Mouse (Mus musculus) adrenal gland, adult 18-20 months (tissue): Measurements from ENCODE around the gene Gm11027. TPM values are rescaled to one million over a fixed set of nuclear protein-coding genes. Genes with fewer than 3 reads are reported as not detected.
"Not testable (repeated sequence)": the region's sequence is repeated elsewhere in the genome, so short reads cannot be mapped to it uniquely, and the experiment has no call there.

Source experiments
- DNase-seq, 2 experiments: peaks; one replicate each; pipeline ENCODE4 v3.0.0; 2021 to 2022; ENCODE audit warnings: low spot score in 2 of 2
- long read RNA-seq, 2 experiments: library from polyadenylated mRNA; stranded (forward); transcript quantifications; one replicate each; pipeline ENCODE4 v2.0.0; 2021
- total RNA-seq, 2 experiments: library from RNA; stranded (reverse); gene quantifications; 1 replicate in 1 of 2; 2 replicates in 1 of 2; pipeline ENCODE4 v1.2.3; 2021

The Gm11027 gene
- total RNA-seq = not detected
- long read RNA-seq, experiment 1 = 0 reads
- long read RNA-seq, experiment 2 = 0 reads

- DNase-seq = not testable (repeated sequence)
Observed at GRCm38 (mm10) chr12:116275086-116275485, at the start of gene Gm11027. Gene Gm11027 (plus strand): TSS chr12:116275386.

- DNase-seq = no peak
Observed at GRCm38 (mm10) chr12:116226289-116227057, 48.7 kb upstream of the Gm11027 start.

DNA sequence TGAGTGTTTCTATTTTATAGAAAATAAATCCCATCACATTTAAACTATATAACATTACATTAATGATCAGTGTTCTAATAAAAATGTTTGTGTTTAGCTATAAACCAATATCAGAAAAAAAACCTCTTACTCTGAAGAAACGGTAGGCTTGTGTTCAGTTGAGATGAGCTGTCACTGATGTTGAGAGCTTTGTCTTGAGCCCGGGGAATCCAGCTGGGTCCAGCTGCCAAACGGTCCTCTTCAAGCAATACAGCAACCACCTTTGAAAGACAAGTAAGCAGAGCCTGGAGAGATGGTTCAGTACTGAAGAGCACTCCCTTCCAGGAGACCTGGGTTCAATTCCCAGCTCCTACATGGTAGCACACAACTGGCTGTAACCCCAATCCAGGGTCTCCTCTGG is 45.7 kb upstream of the Gm11027 start:
- no peak for DNase-seq

- DNase-seq = peak; percentile 86 to 88
Observed at GRCm38 (mm10) chr12:116231612-116232011, 43.6 kb upstream of the Gm11027 start.

DNA sequence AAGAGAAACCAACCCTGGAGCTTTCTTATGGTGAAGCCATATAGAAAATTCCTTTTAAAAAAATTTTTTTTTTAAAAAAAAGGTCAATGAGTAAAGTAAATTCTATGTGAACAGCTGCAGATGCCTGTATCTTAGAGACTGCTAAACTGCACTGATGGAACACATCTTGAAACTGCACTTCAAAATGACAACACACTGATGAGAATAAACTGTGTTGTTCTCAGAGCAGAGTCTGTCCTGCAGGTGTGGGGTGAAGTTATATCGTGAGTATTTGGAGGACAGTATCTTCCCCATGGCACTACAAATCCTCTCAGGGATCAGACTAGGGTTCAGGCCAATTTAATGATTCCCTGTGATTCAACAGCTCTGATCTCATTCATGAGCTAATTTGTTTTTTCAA is 43.1 kb upstream of the Gm11027 start:
- DNase-seq = no peak

GRCm38 (mm10) chr12:116235356-116235755 is 39.8 kb upstream of the Gm11027 start:
- no peak for DNase-seq

- no peak for DNase-seq
Observed at GRCm38 (mm10) chr12:116236658-116237057, 38.5 kb upstream of the Gm11027 start.

DNA sequence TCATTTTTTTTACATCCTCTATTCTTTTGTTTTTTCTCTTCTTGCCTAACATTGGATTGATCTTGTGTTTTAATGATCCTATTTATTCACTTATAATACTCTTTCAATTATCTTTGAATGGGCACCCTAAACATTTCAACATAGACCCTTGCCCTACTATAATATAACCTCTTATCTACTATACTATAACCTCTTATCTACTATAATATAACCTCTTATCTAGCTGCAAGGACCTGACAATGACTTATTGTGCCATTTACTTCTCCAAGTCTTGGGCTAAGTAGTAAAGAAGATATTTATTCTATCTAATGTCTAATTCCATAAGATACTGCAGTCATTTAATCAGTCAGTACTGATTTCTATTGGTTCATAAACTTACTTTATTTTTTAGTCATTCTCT is 36.8 kb upstream of the Gm11027 start:
- no peak for DNase-seq

GRCm38 (mm10) chr12:116238803-116239202 is 36.4 kb upstream of the Gm11027 start:
- DNase-seq = no peak

DNA sequence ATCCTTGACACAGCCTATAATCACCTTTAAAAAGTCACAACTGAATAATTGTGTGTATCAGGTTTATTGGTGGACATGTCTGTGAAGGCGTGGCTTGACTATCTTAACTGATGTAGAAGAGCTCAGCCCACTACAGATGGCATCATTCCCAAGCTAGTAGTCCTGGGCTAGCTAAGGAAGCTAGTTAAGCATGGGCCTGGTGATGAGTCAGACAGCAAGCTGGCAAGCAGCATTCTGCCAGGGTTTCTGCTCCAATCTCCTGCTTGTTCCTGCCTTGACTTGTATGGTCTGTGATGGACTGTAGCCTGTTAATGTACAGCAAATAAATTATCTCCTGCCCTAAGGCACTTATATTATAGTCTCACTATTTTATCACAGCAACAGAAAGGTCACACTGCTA is 30.6 kb upstream of the Gm11027 start:
- no peak for DNase-seq

GRCm38 (mm10) chr12:116254652-116255051 is 20.5 kb upstream of the Gm11027 start:
- DNase-seq = no peak

DNA sequence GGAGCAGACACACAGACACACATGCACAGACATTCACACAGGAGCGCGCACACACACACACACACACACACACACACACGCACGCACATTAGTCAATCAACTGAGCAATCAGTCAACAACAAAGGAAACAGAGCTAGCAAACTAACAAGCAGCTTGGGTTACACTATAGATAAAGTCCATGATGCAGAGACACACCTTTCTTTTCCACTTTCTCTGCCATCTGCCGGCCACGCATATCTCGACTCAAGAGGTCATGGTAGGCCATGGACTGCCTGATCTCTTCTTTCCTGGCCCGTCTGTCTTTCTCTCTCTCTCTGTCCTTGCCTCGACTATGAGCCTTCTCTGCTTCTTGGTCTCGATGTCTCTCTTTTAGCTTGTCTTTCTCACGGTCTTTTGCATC is 19.6 kb upstream of the Gm11027 start:
- no peak for DNase-seq

GRCm38 (mm10) chr12:116258321-116258720 is 16.9 kb upstream of the Gm11027 start:
- no peak for DNase-seq

GRCm38 (mm10) chr12:116262555-116263341 is 12.4 kb upstream of the Gm11027 start, which contains the start of gene Wdr60:
Gene Wdr60 (minus strand): TSS chr12:116263022.
- peak; percentile 88 to 89 for DNase-seq

DNA sequence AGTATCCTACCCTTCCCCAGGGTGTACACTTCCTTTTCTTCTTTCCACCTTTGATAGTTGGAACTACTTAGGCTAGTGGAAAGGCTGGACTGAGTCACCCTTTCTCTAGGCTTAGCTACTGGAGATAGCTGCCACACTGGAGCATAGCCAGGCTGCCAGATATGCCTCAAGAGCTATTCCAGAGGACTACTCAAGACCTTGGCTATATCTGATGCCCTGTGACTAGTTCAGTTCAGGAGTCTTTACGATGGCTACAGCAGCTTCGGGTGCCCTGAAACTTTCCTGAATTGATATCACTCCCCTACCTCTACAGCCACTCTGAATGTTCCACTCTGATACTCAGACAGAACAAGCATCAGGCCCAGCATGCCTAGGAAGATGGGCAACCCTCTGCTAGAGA is 10.4 kb upstream of the Gm11027 start:
- no peak for DNase-seq

DNA sequence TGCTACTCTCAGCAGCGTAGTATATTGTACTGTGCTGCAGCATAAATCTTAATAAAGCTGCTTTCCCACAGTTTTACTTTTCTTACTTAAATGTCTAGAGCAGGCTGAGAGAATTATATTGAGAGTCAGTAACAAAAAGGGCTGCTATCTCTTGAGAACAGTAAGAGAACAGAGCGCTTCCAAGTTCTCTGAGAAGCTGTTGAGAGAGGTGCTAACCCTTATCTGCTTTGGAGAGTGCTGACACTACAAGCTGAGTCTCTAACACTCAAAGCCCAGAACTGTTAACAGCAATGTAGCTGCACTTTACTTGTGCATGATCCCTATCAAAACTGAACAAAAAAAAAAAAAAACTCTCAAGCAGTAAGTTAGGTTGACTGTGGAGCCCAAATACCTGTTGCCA is 9.9 kb upstream of the Gm11027 start:
- DNase-seq = no peak

DNA sequence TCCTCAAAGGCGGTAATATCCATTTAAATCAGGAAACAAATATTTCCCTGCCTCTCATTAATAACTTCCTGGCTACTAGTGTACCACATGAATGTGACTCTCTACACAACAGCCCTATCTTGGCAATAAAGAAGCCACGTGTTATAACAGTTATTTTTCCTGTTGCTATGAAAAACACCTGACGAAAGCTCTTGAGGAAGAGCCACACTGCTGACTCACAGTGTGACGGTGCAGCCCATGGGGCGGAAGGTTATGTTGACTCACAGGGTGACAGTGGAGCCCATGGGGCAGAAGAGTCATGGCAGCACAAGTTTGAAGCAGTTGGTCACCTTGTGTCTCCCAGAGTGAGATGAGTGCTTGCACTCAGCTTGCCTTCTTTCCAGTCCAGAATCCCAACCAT is 5.7 kb upstream of the Gm11027 start:
- peak in 1 of 2 experiments; percentile 11 for DNase-seq

GRCm38 (mm10) chr12:116270538-116270937 is 4.6 kb upstream of the Gm11027 start:
- no peak for DNase-seq

DNA sequence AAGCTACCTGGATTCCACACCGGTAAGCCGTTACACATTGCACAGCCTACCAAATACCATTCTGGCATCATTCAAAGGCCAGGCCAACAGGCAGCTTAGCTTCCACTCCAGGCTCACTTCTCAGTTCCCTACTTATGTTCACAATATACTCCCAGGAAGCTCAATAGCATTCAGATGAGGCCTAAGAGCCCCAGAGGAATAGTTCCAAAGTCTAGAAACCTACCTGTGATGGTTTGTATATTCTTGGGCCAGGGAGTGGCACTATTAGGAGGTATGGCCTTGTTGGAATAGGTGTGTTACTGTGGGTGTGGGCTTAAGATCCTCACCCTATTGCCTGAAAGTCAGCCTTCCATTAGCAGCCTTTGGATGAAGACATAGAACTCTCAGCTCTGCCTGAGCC is 4.1 kb upstream of the Gm11027 start:
- DNase-seq = no peak

DNA sequence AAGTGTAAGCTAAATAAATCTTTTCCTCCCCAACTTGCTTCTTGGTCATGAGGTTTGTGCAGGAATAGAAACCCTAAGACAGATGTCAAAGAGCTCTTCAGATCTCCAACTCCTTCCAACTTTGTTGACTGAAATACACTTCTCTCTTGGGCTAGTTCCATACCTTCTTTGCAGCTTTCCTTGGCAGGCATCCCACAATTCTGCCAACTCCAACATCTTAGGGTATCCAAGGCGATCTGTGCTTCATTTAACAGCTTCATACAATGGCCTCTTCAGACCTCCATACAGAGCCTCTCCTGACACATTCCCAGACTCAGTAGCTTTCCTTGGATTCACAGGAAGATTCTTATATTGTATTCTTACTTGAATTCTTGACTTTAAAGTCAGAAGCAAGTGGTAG is 1.5 kb upstream of the Gm11027 start:
- no peak for DNase-seq

DNA sequence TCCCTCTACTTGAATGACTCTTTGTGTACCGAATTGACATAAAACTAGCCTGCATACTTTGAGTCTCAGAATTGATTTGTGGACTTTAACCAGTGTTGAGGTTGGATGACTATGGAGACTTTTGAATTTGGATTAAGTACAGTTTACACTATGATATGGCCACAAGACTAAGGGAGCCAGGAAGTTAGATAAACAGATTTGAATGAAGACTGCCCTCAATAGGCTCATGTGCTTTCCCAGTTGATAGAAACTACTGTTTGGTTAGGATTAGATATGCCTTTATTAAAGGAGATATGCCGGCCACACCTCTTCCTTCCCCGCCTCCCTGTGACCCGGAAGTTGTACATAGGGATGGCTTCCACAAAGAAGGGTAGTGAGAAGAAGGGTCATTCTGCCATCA is 445 bp downstream of the Gm11027 start:
- DNase-seq = no peak

- DNase-seq = no peak
Observed at GRCm38 (mm10) chr12:116276961-116277360, 1.8 kb downstream of the Gm11027 start.
